In the genomic region with DNA sequence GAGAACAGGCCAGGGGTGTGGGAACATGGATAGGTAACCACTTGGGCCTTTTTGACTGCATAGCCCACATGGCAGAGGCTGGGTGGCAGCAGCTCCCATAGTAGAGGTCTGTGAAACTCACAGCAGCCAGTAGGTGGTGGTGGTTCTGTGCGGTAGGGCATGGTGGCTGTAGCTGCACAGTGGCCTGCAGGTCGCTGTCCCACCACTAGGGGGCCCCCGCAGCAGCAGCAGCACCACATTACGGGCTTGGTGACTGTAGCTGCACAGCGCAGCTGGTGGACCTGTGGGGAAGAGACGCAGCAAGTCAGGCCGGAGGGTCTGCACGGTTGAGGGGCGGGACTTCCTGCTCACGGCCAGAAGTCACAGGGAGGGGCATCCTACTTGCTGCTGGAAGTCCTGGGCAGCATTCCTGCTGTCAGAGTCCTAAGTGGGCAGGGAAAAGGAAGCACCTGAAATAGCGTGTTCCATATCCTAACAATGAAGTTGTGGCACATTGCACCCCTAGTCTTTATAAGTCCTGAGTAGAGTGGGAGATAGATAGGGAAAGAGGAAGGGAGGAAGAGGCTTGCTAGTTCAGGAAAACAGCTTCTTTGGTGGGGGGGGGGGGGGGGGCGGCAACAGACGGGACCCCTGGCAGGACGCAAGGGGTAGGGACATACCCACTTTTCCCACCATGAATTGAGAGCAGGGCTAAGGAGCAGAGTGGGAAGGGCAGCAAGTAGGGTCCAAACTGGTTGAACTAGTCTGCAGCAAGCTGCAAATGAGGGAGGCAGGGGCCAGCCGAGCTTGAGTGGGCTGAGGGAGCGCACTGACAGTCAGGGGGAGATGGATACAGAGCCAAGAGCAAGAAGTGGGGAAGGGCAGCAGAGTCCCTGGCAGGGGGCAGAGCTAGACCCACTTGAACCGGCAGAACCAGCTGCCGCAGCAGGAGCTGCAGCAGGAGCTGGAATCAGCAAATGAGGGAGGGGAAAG, we compare ENCODE assay signal across 7 mouse cellular contexts.
A peak's percentile ranks its signal among the peaks of the same experiment; 100 is the strongest.
DNase-seq lines count a peak whose midpoint lies in the region; ATAC-seq lines count a peak whose summit lies in the region.

No protein-coding gene starts in this region.

- H3K4me2 ChIP-seq in intestine, embryonic 15.5 days (replicated peaks) = peak overlapping the region; percentile 56
- H3K4me2 ChIP-seq in midbrain, embryonic 11.5 days = peak overlapping the region; percentile 52

- H3K4me1 ChIP-seq in intestine, embryonic 15.5 days (replicated peaks) = no peaks in the 10 kb centered on the region
- no peaks in the 10 kb centered on the region for H3K4me1 ChIP-seq in midbrain, embryonic 11.5 days (ENCODE audit: control insufficient read depth, insufficient read depth, low read length)

- intact Hi-C loops in gastrocnemius, postnatal 36 days (cut with DNase I) = loop anchor here (1.0 to 10.0 kb wide), 2 partner anchors 144 to 309 kb away; no protein-coding TSS in a partner anchor
- intact Hi-C loops in left cerebral cortex, postnatal 25 days (cut with DNase I) = loop anchor here (1.0 kb wide), 1 partner anchor 146 kb away; no protein-coding TSS in a partner anchor

- no peak overlapping the region for H3K27ac ChIP-seq in intestine, embryonic 15.5 days
- no peak overlapping the region for H3K27ac ChIP-seq in midbrain, embryonic 11.5 days (ENCODE audit: low read depth, low read length)

- H3K4me3 ChIP-seq in intestine, embryonic 15.5 days (replicated peaks) = peak overlapping the region; percentile 30
- H3K4me3 ChIP-seq in midbrain, embryonic 11.5 days (ENCODE audit: low read depth, low read length) = peak overlapping the region; percentile 36

- H3K9me3 ChIP-seq in intestine, embryonic 15.5 days = no peaks in the 10 kb centered on the region
- H3K9me3 ChIP-seq in midbrain, embryonic 11.5 days (ENCODE audit: control insufficient read depth, low read length) = no peaks in the 10 kb centered on the region

- ATAC-seq in intestine, embryonic 15.5 days = peak; percentile 99
- ATAC-seq in midbrain, embryonic 11.5 days (ENCODE audit: low FRiP score) = peak; percentile 99

- H3K27me3 ChIP-seq in intestine, embryonic 15.5 days (replicated peaks) = no peaks in the 10 kb centered on the region
- H3K27me3 ChIP-seq in midbrain, embryonic 11.5 days (ENCODE audit: control insufficient read depth, insufficient read depth, low read length) = no peaks in the 10 kb centered on the region

- WGBS in intestine, embryonic 15.5 days = 14% methylated on average over 15 of the region's 18 CpGs
- WGBS in midbrain, embryonic 11.5 days = 18% methylated on average over 16 of the region's 18 CpGs

- H3K36me3 ChIP-seq in intestine, embryonic 15.5 days = no peaks in the 10 kb centered on the region
- no peaks in the 10 kb centered on the region for H3K36me3 ChIP-seq in midbrain, embryonic 11.5 days (ENCODE audit: control insufficient read depth, insufficient read depth, low read length)

- H3K9ac ChIP-seq in intestine, embryonic 15.5 days = peak overlapping the region; percentile 32; the same call in 1 of the 2 replicates
- H3K9ac ChIP-seq in midbrain, embryonic 11.5 days (ENCODE audit: low read length) = peak overlapping the region; percentile 48; the same call in 1 of the 2 replicates

- DNase-seq in adrenal gland, adult 2 months = peak; percentile 91
- DNase-seq in embryo, embryonic 11.5 days (ENCODE audit: low read depth, low spot score) = peak; percentile 77
- peak; percentile 82 to 89 for DNase-seq in gastrocnemius, postnatal 36 days
- peak; percentile 87 to 93 for DNase-seq in left cerebral cortex, postnatal 25 days (ENCODE audit: low spot score in 2 of 2)
- peak; percentile 98 for DNase-seq in midbrain, embryonic 11.5 days (ENCODE audit: low spot score, missing footprints)
- DNase-seq in skeletal muscle tissue, adult 2 months (ENCODE audit: low read depth, low spot score) = peak; percentile 73
